Mouse (Mus musculus) CD4-positive helper T cell, adult 2 months (primary cell): Measurements from ENCODE around the gene Arhgap25.

ENCODE experiments used
- DNase-seq: peaks from one replicate; pipeline ENCODE4 v3.0.0-alpha.2; 2012; ENCODE audit warnings: low read depth, missing footprints, low spot score

Gene Arhgap25

GRCm38 (mm10) chr6:87445222-87445621 is 87.8 kb downstream of the Arhgap25 start:
- DNase-seq = no peak

DNA sequence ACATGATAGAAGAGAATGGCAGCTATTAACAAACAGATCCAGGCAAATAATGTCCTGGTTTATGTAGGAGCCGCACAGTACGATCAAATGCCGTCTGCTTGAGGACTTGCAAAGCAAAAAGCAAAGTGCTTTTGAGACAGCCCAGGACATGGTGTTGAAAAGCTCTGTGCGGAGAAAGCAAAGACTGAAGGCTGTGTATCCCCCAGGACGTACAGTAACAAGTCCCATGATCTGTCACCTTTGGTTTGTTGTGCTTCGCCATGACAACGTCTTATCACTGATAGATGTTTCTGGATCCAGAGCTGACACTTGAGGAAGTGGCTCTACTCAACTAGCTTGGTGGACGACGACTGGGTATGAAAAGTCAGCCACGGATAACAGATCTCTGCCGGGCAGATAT is 89.8 kb downstream of the Arhgap25 start:
- no peak for DNase-seq

DNA sequence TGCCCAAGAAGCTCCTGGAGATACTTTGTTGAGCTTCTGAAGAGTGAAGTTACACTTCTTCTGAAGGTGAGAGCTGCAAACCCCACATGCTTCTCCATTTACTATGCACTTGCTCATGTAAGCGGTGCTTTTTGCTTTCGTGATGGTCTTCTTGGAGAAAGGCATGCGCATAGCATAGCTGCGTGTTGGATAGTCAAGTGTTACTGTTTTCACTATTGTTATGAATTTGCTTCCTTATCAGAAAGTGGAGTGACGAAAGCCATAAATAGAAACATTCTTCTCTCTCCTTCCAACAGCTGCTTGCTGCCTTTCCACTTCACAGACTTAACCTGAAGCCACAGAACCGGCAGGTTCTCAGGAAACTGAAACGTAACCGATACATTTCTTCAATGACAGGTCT is 96.3 kb downstream of the Arhgap25 start:
- peak; percentile 26 for DNase-seq

GRCm38 (mm10) chr6:87435791-87436190 is 97.3 kb downstream of the Arhgap25 start:
- DNase-seq = no peak

DNA sequence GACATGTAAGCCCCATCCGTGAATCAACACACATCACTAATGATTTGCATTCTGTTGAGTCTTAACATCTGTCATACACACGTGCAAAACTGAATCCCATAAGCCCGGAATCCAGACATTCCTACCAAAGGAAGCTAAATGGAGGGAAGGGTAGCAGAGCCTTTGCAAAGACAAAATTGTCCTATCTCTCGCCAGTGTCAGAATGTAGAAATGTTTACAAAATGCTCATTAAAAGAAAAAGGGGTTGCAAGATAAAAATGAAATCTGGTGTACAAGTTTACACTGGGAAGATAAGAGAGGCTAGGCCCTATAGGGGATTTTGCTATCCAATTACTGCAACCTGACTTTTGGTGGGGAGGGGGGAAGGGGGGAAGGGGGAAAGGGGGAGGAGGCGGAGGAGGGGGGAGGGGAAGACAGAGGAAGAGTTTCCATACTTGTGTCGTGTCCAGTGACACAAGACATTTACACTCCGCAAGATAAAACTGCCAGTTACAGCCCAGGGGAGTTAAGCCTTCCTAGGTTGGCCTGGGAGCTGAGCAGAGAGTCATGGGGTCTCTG is 104.5 kb downstream of the Arhgap25 start, which contains the start of gene Bmp10:
Gene Bmp10, plus strand, starts transcription at position 508 of the 558 bp plus-strand sequence.
- DNase-seq = no peak

DNA sequence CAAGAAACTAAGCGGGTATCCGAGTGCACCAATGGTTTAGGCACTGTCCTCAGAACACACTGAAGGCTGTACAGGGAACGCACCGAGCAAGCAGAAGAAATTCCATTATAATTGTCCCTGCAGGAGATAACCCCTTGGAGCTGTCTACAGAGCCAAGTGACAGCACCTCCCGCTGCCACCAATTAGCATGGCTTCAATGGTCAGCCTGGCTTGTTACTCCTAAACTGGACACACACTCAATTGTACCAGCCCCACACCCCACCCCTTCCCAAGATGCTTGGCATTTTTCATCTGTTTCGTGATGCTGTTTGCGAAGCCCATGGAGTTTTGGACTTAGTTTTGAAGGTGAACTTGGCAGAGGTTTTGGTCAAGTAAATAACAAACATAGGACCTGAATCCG is 105.4 kb downstream of the Arhgap25 start:
- DNase-seq = no peak

DNA sequence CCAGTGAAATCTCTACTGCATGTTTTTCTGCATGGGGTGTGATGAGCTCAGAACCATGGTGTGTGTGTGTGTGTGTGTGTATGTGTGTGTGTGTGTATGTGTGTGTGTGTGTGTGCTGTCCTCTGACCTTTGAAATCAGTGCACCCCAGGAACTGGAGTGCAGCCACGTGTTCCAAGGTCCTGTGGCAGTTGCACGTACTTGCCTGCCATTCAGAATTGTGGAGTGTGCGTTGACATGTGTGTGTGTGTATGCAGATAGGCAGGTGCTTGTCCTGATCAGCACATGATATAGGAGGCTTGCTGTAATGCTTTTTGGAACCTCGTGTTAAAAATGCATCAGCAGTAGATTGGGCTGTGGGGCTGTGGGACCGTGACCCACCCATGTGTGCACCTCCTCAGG is 106.1 kb downstream of the Arhgap25 start:
- DNase-seq = no peak

GRCm38 (mm10) chr6:87424037-87424816 is 108.8 kb downstream of the Arhgap25 start:
- no peak for DNase-seq

DNA sequence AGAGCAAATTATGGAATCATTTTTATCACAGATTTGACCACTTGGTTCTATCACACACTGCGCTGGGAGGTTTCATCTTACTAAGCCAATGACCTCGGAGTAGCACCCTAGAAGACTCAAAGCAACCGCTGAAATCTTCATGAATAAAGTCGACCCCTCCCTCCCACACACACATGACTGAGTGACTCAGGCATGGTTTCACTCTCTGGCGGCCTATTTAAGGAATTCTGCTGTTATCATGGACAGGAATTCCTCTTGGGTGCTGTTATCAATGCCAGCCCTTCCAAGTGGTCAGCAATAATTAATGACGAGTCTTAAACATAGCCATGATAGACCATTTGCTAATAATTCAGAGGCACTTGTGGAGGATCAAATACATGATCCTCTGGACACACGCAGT is 110.8 kb downstream of the Arhgap25 start:
- no peak for DNase-seq

- DNase-seq = no peak
These were observed 121.0 kb downstream of the Arhgap25 start for GRCm38 (mm10) chr6:87412011-87412410.
